12 mouse cellular contexts compared by ENCODE assay signal in genomic region chr2:166426457-166426856, GRCm38 (mm10).
DNase-seq lines count a peak whose midpoint lies in the region; ATAC-seq lines count a peak whose summit lies in the region.
"Had no signal": no experiment of that assay in that cellular context is flagged by ENCODE, and none has a peak within 500 bp of the region (broad histone marks: within the 10 kb centered on the region; RNA-seq: fewer than 3 reads in every experiment).

No protein-coding gene starts in this region.

- no peak for ATAC-seq in lung, embryonic 15.5 days (ENCODE audit: borderline replicate concordance, extremely low read depth, low FRiP score, low TSS enrichment)
- ATAC-seq in heart, embryonic 15.5 days (replicated peaks; ENCODE audit: insufficient number of reproducible peaks, insufficient read depth, low FRiP score, low read depth): no peak
- ATAC-seq in stomach, embryonic 15.5 days (ENCODE audit: insufficient read depth, low FRiP score, low read depth): no peak
- ATAC-seq: forebrain, embryonic 14.5 days; hindbrain, embryonic 16.5 days; liver, postnatal 0 days had no signal

- H3K27ac ChIP-seq in lung, embryonic 15.5 days: no peak overlapping the region
- peak overlapping the region; percentile 81 for H3K27ac ChIP-seq in heart, embryonic 15.5 days
- peak overlapping the region; percentile 62; the same call in 1 of the 2 replicates for H3K27ac ChIP-seq in stomach, embryonic 15.5 days

- H3K4me1 ChIP-seq in lung, embryonic 15.5 days: peaks cover 29% of the 10 kb centered on the region
- H3K4me1 ChIP-seq in heart, embryonic 15.5 days (replicated peaks): peaks cover 44% of the 10 kb centered on the region
- H3K4me1 ChIP-seq in stomach, embryonic 15.5 days: peaks cover 26% of the 10 kb centered on the region

- H3K9me3 ChIP-seq in lung, embryonic 15.5 days: no peaks in the 10 kb centered on the region
- no peaks in the 10 kb centered on the region for H3K9me3 ChIP-seq in heart, embryonic 15.5 days (replicated peaks)
- no peaks in the 10 kb centered on the region for H3K9me3 ChIP-seq in stomach, embryonic 15.5 days

- 40% methylated on average over 6 of the region's 6 CpGs for WGBS in lung, embryonic 15.5 days
- WGBS in heart, embryonic 15.5 days: 39% methylated on average over 6 of the region's 6 CpGs
- 46% methylated on average over 6 of the region's 6 CpGs for WGBS in stomach, embryonic 15.5 days

- DNase-seq in heart, adult 11 months: peak; percentile 90
- no peak for DNase-seq in heart, adult 9 months (ENCODE audit: low spot score in 2 of 2)
- DNase-seq in lung, postnatal 10 days: no peak
- DNase-seq in left cerebral cortex, adult 8-10 months (ENCODE audit: low spot score in 2 of 2): no peak
- no peak for DNase-seq in ovary, postnatal 10 days (ENCODE audit: low spot score)
- DNase-seq: liver, postnatal 0 days; thymus, postnatal 36 days had no signal

- H3K9ac ChIP-seq in lung, embryonic 15.5 days: no peak overlapping the region
- H3K9ac ChIP-seq in heart, embryonic 15.5 days: no peak overlapping the region
- no peak overlapping the region for H3K9ac ChIP-seq in stomach, embryonic 15.5 days
- H3K9ac ChIP-seq: liver, postnatal 0 days had no signal

- peak overlapping the region; percentile 30; the same call in 1 of the 2 replicates for H3K4me2 ChIP-seq in lung, embryonic 15.5 days
- 0 out of 2 replicates have a peak overlapping the region, but pooled peaks have one; percentile 5 for H3K4me2 ChIP-seq in heart, embryonic 15.5 days
- H3K4me2 ChIP-seq in stomach, embryonic 15.5 days: no peak overlapping the region

- peaks cover 9% of the 10 kb centered on the region; the same call in 1 of the 2 replicates for H3K27me3 ChIP-seq in lung, embryonic 15.5 days
- no peaks in the 10 kb centered on the region for H3K27me3 ChIP-seq in heart, embryonic 15.5 days
- H3K27me3 ChIP-seq in stomach, embryonic 15.5 days (replicated peaks): no peaks in the 10 kb centered on the region

- H3K4me3 ChIP-seq in lung, embryonic 15.5 days: no peak overlapping the region
- H3K4me3 ChIP-seq in heart, embryonic 15.5 days: no peak overlapping the region
- no peak overlapping the region for H3K4me3 ChIP-seq in stomach, embryonic 15.5 days (replicated peaks)

- H3K36me3 ChIP-seq in lung, embryonic 15.5 days: no peaks in the 10 kb centered on the region
- no peaks in the 10 kb centered on the region for H3K36me3 ChIP-seq in heart, embryonic 15.5 days
- H3K36me3 ChIP-seq in stomach, embryonic 15.5 days: no peaks in the 10 kb centered on the region
